Mouse (Mus musculus): ENCODE results near the gene Gm4450.

DNA sequence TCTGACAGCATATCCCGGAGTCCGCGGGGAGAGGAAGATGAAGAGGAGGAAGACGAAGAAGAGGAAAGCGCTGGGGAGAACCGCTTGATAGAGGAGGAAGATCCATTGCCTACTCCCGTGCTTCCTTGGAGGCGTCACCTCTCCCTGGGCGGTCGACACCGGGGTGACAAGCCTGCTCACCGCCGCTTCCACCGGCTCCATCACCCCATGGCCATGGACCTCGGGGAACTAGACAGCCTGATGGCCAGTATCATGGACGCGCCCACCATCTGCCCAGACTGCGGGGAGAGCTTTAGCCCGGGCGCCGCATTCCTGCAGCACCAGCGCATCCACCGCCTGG is 29.7 kb downstream of the Gm4450 start:
- TF ChIP-seq CTCF (IDR thresholded peaks at IDR 0.05; ENCODE audit: borderline replicate concordance, control insufficient read depth, extremely low read depth, insufficient read depth, low read length, poor library complexity) = no peak
- no peak for TF ChIP-seq POLR2A (IDR thresholded peaks at IDR 0.05; ENCODE audit: control insufficient read depth, extremely low read depth, insufficient read depth, low read length, poor library complexity)

Data from thymus, adult 2 months (tissue).